Mouse (Mus musculus): ENCODE measurements at regions not wholly inside any gene's neighbourhood (a gene's known extent, or its start where the extent isn't known, plus 50 kb on each side); places are given as distances from the start of the nearest gene placed in this dataset.

DNA sequence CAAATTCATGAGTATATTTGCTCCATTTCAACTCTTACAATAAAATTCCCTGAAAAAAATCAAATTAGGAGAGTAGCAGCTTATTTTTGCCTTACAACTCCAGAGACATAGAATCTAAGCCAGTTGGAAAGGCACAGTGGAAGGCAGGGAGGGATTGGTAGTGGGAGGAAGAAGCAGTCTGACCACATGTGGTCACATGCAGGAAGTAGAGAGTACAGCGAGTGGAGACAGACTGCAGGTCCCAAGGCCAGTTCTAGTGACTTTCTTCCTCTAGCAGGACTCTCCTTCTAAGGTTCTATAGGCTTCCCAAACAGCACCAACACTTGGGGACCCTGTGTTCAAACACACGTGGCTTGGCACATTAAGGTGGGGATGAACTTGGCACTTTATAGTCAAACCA is 245.6 kb upstream of the Adgrl4 start:
- DNase-seq: no peak

DNA sequence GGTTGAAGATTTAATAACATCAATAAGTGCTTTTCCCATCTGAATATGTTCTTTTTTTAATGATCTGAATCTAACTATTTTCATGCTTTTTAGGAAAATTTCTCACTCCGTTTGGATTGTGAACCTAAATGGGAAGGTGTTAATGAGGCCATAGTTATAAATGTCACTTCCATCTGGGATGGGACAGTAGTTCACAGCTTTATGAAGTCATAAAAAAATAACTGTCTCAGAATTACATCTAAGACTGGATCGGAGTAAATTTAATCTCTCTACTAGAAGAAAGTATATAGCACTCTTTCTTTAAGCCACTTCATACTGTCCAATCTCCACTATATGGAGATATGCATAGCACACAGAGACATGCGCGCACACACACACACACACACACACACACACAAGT is 226.7 kb upstream of the Adgrl4 start:
- no peak for DNase-seq

DNA sequence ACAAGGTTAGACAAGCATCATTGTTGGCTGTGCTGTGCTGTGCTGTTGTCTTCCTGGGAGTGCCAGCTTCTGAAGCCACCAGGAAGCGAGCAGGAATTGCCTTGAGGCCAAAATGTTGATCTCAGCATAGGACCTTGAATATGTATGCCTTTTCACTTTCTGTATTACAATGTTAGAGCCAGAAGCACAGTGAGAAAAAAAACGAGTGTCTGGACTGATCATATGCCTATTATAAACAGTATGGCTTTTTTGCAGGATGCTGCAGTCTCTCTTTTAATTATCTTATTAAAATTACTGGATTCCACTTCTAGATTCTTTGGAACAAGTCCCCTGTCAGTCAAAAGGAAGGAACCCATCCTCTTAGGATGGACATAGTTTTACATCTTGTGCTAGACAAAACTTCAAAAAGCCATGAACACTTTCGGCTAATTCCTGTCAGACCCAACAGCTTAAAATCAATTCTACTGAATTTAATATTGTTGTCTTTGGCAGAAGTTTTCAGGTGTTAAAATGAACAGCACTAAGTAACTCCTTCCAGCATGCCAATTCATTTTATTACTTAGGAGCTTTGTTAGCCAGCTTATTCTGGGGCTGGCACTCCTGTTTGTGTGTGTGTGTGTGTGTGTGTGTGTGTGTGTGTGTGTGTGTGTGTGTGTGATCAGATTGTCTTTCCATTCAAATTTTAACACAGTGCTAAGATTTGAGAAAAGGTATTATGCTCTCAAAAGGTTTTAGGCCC is 220.8 kb upstream of the Adgrl4 start:
- no peak for DNase-seq

DNA sequence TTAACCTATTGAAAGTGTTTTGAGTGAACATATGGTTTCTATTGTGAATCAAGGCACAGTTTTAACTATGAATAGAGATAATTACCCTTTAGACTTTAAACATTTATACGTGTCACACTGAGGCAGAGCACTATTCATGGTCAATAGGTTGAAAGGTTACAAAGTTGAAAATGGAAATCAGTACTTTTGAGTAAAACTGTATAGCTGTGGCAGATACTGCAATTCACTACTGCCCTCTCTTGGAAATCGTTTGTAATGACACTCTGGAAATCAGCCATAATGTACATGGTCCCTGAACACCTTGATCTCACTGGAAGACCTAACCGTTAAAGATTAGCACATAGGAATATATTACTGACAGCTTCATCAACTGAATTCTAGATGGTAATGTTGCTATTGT is 215.3 kb upstream of the Adgrl4 start:
- no peak for DNase-seq

DNA sequence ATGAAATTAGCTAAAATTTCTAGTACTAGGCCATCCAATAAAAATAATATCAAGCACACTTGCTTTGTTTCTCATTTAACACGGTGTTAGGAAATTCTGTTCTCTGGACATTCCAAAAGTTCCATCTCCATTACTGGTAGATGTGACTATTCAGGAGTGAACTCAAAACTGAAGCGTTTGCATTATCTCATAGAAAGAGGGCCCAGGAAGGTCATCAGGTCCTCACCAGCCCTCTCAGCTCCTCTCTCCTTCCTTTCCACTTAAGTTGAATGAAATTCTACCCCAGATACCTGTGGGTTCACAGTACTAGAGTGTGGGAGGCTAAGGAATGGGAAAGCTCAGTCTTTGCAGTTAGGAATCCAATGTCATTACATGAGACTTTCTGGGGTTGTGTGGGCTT is 185.2 kb upstream of the Adgrl4 start:
- no peak for DNase-seq

DNA sequence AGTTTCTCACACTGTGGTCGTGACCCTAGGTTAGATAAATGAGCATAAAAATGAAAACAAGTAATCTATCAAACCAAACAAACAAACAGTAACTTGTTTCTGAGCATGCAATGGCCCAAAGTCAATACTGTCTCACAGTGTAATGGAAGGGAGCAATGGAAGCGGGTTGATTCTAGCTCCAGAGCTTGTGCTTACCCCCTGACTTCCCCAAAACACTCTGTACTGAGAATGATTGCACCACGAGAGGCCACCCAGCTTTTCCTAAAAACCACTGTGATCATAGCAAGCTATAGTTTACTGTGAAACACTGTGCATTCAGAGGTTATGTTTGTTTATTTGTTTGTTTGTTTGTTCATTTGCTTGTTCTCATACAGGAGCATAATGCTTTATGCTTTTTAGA is 174.9 kb upstream of the Adgrl4 start:
- no peak for DNase-seq

DNA sequence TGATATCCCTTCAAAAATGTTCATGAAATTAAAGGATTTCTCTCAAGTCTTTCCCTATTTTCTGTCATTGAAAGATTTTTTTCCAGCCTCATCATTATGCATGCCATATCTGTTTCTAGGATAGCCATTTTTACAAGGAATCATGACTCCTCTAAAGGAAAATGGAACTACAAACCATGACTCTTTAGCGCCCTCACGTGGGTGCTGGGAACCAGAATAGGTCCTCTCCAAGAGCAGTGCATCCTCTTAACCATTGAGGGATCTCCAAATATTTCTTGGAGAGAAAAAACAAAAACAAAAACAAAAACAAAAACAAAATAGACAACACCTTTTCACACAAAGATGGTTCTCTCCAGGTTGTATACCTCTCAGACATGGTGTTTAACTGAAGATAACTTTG is 172.0 kb upstream of the Adgrl4 start:
- no peak for DNase-seq

DNA sequence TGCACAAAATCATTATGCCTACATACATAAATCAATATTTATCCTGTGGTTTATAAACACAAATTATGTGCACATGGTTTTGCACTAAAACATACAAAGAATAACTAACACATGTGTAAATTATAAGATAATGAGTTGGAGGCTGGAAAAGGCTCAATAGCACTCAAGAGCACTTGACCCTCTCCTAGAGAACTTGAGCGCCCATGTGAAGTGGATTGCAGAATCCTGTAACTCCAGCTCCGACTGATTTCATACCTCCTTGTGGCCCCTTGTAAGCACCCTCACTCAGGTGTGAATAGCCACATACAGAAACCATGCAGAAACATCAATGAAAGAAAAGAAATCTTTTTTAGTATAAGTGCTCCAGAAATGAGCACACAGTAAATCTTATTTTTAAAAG is 168.2 kb upstream of the Adgrl4 start:
- no peak for DNase-seq

DNA sequence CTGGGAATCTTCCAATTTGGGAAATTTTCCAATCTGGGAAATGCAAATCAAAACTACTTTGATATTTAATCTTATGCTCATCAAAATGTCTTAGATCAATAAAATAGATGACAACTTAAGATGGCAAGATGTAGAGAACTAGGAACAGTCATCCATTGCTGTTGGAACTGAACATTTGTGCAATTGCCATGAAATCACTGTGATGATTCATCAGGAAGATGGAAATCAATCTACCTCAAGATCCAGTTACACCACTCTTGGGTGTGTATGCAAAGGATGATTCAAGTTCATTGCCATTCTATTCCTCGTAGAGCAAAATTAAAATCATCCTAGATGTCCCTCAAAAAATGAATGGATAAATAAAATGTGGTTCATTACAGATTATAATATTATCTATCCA is 153.9 kb upstream of the Adgrl4 start:
- DNase-seq: no peak

DNA sequence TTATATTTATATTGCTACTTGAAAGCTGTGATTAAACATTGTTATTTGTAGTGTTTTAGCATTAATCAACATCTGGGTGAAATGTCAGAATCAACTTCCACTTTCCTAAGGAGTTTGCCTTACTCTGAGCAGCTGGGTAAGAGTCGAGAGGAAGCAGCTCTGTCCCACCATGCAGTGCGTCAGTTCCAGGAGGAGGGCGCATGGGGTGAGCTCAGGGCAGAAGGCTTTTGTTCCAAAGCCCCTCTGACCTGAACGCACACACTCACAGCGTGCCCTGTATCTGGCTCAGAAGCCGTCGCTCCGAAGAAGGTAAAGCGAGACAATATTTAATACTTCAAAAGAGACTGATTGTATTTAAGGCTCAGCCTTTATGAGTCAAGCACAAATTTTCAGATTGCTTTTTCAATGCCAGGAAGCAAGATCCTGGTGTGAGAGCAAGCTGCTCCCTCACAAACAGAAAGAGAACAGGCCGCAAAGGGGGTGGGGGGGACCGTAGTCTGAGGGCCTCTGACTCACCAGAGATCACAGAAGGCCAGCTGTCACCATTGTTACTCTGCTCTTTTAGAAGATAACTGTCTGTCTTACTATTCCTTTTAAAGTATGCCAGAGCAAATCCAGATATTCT is 143.6 kb upstream of the Adgrl4 start:
- no peak for DNase-seq

DNA sequence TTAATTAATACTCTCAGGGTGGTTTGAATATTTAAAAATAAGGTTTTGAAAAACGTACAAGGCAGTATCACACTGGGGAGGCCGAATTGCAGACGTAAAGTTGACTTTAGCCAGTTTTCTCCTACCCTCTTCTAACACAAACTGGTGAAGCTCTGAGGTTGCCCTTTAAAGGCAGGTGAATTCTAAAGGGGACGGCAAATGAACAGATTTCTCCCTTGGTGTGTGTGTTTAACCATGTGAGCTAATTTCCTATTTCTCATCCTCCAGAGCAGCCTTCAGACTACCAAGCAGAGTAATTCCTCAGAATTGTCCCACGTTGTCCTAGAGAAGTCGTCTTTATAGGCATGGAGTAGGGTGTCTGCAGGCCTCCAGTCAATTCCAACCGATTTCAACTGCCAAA is 143.1 kb upstream of the Adgrl4 start:
- DNase-seq: no peak

DNA sequence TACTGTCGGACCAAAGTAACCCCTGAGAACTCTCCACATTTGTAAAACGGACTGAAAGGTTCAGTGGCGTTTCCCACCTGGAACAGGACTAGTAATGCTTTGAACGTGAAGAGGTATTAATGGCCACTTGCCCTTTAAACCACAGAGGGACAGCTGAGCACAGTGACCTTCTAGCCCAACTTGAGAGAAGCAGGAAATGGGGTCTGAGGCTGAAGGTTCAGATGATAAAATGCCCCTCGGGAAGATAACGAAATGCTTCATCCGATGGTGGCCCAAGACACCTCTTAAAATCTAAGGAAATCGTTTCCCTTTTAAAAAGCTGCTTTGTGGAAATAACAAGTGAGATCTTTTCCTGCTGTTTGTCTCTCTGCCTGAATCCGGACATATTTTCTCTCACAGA is 142.7 kb upstream of the Adgrl4 start:
- DNase-seq: no peak

DNA sequence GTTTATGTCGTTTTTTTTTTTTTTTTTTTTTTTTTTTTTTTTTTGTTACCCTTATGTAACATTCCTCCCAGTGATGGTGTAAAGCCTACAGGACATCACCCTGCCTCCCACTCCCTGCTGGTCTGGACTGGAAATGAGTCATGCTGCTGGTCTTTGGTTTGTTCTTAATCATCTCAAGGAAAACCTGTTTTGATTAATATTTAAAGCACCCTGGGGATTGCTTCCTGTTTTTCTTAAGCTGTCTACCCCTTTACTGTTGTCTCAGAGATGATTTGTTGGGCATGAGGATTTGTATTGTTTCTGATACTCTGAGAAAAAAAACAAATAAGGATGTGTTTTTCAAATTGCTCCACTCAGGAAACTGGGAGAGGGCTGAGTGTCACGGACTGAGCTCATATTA is 139.4 kb upstream of the Adgrl4 start:
- no peak for DNase-seq

DNA sequence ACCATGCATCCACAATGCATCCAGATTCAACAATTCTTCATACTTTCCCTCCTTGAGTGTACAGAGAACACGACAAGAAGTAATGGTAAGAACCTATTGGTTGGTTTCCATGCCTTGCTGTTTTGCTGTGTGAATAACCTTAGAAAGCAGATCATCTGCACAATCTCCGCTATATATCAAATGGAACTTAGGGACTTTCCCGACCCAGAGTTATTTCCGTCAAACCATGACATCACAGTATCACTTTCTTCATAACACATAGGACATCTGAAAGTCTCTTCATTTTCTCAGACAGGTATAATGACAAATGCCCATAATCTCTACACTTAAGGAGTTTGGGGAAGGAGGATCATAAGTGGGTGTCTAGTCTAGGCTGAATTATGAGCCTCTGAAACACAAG is 132.3 kb upstream of the Adgrl4 start:
- no peak for DNase-seq

DNA sequence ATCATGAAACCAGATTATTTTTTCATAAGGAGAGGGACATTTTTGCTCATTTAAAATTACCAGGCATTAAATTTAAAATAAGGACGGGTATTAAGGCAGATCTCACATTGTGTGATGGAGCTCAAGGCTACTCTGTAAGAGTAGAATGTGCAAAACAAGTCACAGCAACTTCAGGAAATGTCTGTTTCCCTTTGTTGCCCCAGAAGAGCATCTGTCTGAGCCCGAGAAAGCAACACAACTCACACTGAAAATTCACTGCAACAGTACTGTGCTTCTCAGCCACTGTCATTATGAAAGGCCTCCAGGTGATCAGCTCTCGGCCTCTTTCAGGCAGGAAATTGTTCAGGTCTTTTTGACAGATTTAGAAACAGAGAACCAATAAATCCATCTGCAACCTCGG is 129.7 kb upstream of the Adgrl4 start:
- DNase-seq: no peak

DNA sequence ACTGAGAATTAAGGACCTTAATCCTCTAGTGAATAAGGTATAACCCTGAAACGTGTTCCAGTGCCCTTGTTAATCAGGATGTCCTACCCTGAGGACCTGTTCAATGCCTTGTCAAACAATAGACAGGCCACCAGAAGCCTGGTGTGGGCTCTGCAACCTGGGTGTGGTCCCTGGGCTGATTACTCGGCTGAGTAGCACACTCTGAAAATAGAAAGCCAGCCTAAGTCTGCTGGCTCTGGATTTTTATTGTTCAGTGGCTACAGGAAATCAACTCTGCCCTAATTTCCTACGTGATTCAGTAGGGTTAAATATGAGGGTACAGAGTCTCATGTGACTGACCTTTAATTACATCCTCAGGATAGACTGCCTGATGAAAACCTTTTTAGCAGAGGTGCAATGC is 113.9 kb upstream of the Adgrl4 start:
- no peak for DNase-seq

DNA sequence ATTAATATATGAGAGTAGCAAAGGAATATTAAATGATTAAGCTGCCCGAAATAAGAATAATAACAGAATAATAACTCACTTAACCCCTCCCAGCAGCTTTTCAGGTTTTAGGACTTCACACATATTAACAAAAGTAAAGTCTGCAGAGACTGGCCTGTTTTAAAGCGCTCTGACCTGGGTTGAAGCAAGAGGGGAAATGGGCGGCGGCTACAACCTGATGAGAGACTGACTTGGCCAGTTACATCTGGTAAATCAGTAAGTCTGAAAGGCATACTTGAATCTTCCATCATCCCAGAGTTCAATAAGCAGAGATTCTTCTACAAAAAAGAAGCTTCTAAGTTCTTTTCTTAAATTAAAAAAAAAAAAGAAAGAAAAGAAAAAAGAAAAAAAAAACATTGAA is 107.9 kb upstream of the Adgrl4 start:
- DNase-seq: no peak

DNA sequence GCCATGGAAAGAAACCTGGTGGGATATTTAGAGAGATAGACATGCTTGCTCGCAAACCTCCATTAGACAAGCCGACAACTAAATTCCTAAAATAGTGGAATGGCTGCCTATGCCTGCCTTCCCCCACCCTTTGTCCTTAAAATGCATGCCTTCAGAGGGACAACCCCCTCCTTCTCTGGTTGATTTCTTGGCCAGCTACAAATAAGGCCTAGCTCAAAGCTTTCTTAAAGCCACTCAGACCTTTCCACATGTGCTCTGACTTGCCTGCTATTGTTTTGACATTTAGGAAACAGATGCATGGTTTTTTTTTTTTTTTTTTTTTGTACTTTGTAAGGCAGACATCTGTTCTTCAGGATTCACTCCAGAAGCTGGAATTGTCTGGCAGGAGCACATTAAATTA is 105.8 kb upstream of the Adgrl4 start:
- DNase-seq: no peak

DNA sequence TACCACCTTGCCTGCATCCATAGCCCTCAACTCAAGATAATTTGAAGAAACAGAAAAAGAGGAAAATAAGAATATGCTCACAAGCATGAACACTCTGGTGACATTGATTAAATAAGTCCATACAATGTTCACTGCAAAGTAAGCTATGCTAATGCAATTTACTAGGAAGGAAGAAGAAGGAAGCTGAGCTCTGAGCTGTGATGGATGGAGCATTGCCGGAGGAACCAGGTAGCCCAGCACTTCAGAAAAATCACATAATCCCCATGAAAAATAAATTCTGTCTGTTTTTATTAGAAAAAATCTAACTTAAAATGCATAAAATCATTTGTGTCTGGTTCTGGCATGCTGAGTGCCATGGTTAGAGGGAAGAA is 105.4 kb upstream of the Adgrl4 start:
- no peak for DNase-seq

DNA sequence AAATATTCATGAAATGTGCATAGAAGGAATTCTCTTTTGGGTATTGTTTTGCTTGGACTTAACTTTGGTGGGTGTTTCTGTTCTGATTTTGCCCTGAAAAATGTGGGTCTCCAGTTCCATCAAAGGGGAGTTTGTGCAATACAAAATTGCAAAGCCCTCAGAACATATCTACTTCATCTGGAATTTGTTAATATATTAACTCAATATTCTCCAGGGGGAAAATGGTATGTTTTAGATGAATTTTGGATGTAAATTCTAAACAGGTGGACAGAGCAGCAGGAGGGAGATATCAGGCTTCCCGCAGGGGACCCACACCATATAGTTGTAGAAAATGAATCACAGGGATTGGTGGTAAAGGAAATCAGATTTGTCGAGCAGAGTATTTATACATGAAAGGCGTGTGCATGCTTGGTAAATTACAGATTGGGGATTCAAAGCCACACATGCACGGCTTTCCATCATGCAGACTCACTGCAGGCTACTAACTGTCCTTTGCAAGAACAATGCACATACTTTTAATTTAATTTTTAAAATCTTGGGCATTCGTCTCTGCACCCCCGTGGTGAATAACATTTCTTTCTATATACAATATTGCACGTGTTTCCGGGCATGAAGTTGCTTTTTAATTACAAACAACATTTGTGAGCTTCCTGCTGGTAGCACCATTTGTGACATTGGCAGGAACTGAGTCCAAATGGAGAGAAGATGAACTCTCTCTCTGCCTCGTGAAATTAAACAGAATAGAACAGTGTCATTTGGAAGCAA is 104.8 kb upstream of the Adgrl4 start:
- no peak for DNase-seq

DNA sequence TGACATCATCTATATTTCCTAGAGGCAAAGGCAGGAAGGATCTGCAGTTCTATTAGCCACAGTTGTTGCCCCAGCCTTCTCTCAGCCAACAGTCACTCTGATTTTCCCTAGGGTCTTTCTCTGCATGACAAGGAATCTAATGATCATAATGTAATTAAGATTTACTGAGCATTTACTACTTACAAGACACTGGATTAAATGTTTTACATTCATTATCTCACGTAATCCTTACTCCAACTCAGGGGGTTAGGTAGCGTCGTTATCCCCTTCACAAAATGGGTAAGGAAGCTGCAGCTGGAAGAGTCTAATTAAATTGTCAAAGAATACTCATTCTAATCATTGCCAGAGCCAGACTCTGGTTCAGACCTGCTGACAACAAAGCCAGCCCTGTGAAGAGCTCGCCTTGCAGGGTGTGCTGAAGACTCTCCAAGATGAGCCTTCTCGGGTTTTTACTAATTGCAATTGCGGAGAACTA is 103.8 kb upstream of the Adgrl4 start:
- no peak for DNase-seq

DNA sequence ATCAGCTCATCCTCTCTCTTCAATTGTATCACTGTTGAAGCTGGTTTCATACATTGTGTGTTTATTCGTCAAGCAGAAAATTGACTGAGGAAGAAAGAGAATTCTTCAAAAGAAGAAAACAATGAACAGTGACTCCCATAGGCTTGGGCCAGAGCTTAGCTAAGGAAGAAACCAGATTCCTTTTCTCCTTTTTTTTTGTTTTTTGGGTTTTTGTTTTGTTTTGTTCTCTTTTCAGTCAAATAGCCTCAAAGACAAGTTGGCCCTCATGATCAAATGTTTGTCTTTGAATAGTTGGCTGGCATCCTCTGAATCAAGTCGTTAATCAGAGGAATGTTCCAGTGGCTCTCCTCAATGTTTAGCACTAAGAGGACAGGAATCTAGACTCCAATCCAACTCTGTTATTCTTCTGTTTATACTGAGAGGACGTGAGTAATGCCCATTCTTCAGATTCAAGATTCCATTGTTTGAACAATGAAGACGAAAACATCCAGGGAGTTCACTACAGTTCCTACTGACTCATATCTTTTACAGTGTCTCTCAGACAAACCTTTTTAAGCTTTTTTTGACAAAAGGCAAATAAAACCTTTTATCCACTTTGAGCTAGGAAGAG is 86.1 kb upstream of the Adgrl4 start:
- DNase-seq: no peak

DNA sequence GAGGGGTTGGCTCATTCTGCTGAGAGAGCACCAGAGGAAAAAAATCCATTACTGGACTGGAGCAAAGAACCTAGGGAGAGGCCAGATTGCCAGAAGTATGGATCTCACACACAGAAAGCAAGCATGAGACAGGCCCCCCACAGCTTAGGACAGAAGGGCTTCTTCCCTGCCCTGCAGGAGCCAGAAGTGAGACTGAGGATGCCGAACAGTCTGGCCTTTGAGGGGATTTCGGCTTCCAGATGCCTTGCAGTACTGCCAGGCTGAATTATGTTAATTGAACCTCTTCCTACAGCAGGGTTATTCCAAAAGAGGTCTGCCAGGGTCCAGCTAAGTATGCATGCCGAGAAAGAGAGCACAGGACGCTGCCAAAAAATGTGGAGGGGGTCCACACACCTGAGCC is 71.4 kb upstream of the Adgrl4 start:
- DNase-seq: no peak

Measured in layer of hippocampus, adult 9-11 months (tissue).